Mouse (Mus musculus): ENCODE data around the gene Pdzk1ip1.
A peak's percentile ranks its signal among the peaks of the same experiment; 100 is the strongest.

Gene Pdzk1ip1

GRCm38 (mm10) chr4:115088611-115089338 lies at the start of gene Pdzk1ip1:
Pdzk1ip1 (plus strand) TSS chr4:115088708.
- DNase-seq = no peak

- no peak for DNase-seq
These were observed 42.9 kb upstream of the Pdzk1ip1 start for GRCm38 (mm10) chr4:115045621-115046020.

GRCm38 (mm10) chr4:115047750-115048149 lies 40.8 kb upstream of the Pdzk1ip1 start:
- peak in 1 of 2 experiments; percentile 11 for DNase-seq

GRCm38 (mm10) chr4:115048190-115048589 lies 40.3 kb upstream of the Pdzk1ip1 start:
- no peak for DNase-seq

- no peak for DNase-seq
These were observed 37.3 kb upstream of the Pdzk1ip1 start for GRCm38 (mm10) chr4:115051245-115051644.

- no peak for DNase-seq
These were observed 36.0 kb upstream of the Pdzk1ip1 start for GRCm38 (mm10) chr4:115052343-115053005.

GRCm38 (mm10) chr4:115055044-115055443 lies 33.5 kb upstream of the Pdzk1ip1 start:
- DNase-seq = no peak

- DNase-seq = no peak
These were observed 32.8 kb upstream of the Pdzk1ip1 start for GRCm38 (mm10) chr4:115055691-115056090.

GRCm38 (mm10) chr4:115056371-115056920 lies 32.1 kb upstream of the Pdzk1ip1 start, which contains the start of gene Tal1:
Tal1 (plus strand) TSS chr4:115056426.
- DNase-seq = peak in 1 of 2 experiments; percentile 10

- DNase-seq = peak in 1 of 2 experiments; percentile 35
These were observed 31.4 kb upstream of the Pdzk1ip1 start for GRCm38 (mm10) chr4:115056921-115057673.

GRCm38 (mm10) chr4:115057674-115058316 lies 30.7 kb upstream of the Pdzk1ip1 start:
- no peak for DNase-seq

- no peak for DNase-seq
These were observed 30.2 kb upstream of the Pdzk1ip1 start for GRCm38 (mm10) chr4:115058317-115058761.

GRCm38 (mm10) chr4:115058871-115059590 lies 29.5 kb upstream of the Pdzk1ip1 start:
- no peak for DNase-seq

GRCm38 (mm10) chr4:115059871-115060270 lies 28.6 kb upstream of the Pdzk1ip1 start:
- no peak for DNase-seq

- no peak for DNase-seq
These were observed 27.8 kb upstream of the Pdzk1ip1 start for GRCm38 (mm10) chr4:115060753-115061152.

- no peak for DNase-seq
These were observed 26.0 kb upstream of the Pdzk1ip1 start for GRCm38 (mm10) chr4:115062540-115062874.

- DNase-seq = peak in 1 of 2 experiments; percentile 15
These were observed 25.5 kb upstream of the Pdzk1ip1 start for GRCm38 (mm10) chr4:115062875-115063517.

- DNase-seq = no peak
These were observed 24.8 kb upstream of the Pdzk1ip1 start for GRCm38 (mm10) chr4:115063518-115064239.

- DNase-seq = no peak
These were observed 16.8 kb upstream of the Pdzk1ip1 start for GRCm38 (mm10) chr4:115071668-115072067.

- no peak for DNase-seq
These were observed 13.7 kb upstream of the Pdzk1ip1 start for GRCm38 (mm10) chr4:115074789-115075188.

Measured in cerebellum, adult 18-20 months (tissue).